Mouse (Mus musculus): ENCODE data around the gene Ptgfrn. TPM values are rescaled to one million over a fixed set of nuclear protein-coding genes. Genes with fewer than 3 reads are reported as not detected.
A peak's percentile ranks its signal among the peaks of the same experiment; 100 is the strongest.

Gene Ptgfrn
- total RNA-seq, 1 experiment: 52.3 TPM

- in situ Hi-C loops (cut with MboI; ENCODE audit: low sequenced_read_pairs in 2 of 2, unreplicated experiment in 2 of 2): no loop called here
- H3K9me3 ChIP-seq (ENCODE audit: control insufficient read depth, insufficient read depth, low read depth, low read length): no peaks in the 10 kb centered on the region
Measured at GRCm38 (mm10) chr3:101003575-101004356, 106.3 kb downstream of the Ptgfrn start.

GRCm38 (mm10) chr3:100999732-101000131 lies 110.3 kb downstream of the Ptgfrn start:
- in situ Hi-C loops (cut with MboI; ENCODE audit: low sequenced_read_pairs in 2 of 2, unreplicated experiment in 2 of 2): no loop called here
- Histone ChIP-seq H3K9me3 (ENCODE audit: control insufficient read depth, insufficient read depth, low read depth, low read length) (no peaks in the 10 kb centered on the region), H3K4me1 (ENCODE audit: control insufficient read depth in 2 of 2, insufficient read depth in 2 of 2, low read length in 2 of 2, poor library complexity in 1 of 2) (peaks cover 2% of the 10 kb centered on the region in 2 experiments; a peak in 2 of 4 replicates), H3K9ac (ENCODE audit: insufficient read depth, low read depth, low read length, poor library complexity, severe bottlenecking) (no peak overlapping the region), H3K36me3 (ENCODE audit: control insufficient read depth, insufficient read depth, low read length, poor library complexity, severe bottlenecking) (no peaks in the 10 kb centered on the region), H3K27ac (ENCODE audit: insufficient read depth, low read depth, low read length, poor library complexity, severe bottlenecking) (no peak overlapping the region), H3K4me3 (ENCODE audit: insufficient read depth in 1 of 2, low read depth in 1 of 2, low read length in 2 of 2, poor library complexity in 1 of 2, severe bottlenecking in 1 of 2) (no peak overlapping the region)
- TF ChIP-seq HCFC1 (IDR thresholded peaks at IDR 0.05; ENCODE audit: borderline replicate concordance, insufficient read depth, low read length): no peak
- TF ChIP-seq ZNF384 (IDR thresholded peaks at IDR 0.05; ENCODE audit: low read depth, low read length): 0 out of 2 replicates have a peak, but pooled peaks have one; percentile 54
- no peak for DNase-seq (ENCODE audit: low read depth, low spot score)

More at GRCm38 (mm10) chr3:101003575-101004356, 106.3 kb downstream of the Ptgfrn start:
- Histone ChIP-seq H3K4me1 (ENCODE audit: control insufficient read depth in 2 of 2, insufficient read depth in 2 of 2, low read length in 2 of 2, poor library complexity in 1 of 2) (peaks cover 0 to 2% of the 10 kb centered on the region in 2 experiments; a peak in 1 of 4 replicates), H3K4me3 (ENCODE audit: insufficient read depth in 1 of 2, low read depth in 1 of 2, low read length in 2 of 2, poor library complexity in 1 of 2, severe bottlenecking in 1 of 2) (no peak overlapping the region), H3K27ac (ENCODE audit: insufficient read depth, low read depth, low read length, poor library complexity, severe bottlenecking) (no peak overlapping the region), H3K9ac (ENCODE audit: insufficient read depth, low read depth, low read length, poor library complexity, severe bottlenecking) (no peak overlapping the region), H3K36me3 (ENCODE audit: control insufficient read depth, insufficient read depth, low read length, poor library complexity, severe bottlenecking) (no peaks in the 10 kb centered on the region)
- DNase-seq (ENCODE audit: low read depth, low spot score): no peak
- TF ChIP-seq MAFK (IDR thresholded peaks at IDR 0.05; ENCODE audit: insufficient read depth, low read depth, low read length) (no peak), CHD2 (IDR thresholded peaks at IDR 0.05; ENCODE audit: low read depth, low read length) (no peak), HCFC1 (IDR thresholded peaks at IDR 0.05; ENCODE audit: borderline replicate concordance, insufficient read depth, low read length) (no peak), ZC3H11A (IDR thresholded peaks at IDR 0.05; ENCODE audit: borderline replicate concordance, low read depth, low read length) (no peak), ZNF384 (IDR thresholded peaks at IDR 0.05; ENCODE audit: low read depth, low read length) (no peak)

GRCm38 (mm10) chr3:100998904-100999340 lies 111.2 kb downstream of the Ptgfrn start:
- no peak overlapping the region for H3K9ac ChIP-seq (ENCODE audit: insufficient read depth, low read depth, low read length, poor library complexity, severe bottlenecking)
- in situ Hi-C loops (cut with MboI; ENCODE audit: low sequenced_read_pairs in 2 of 2, unreplicated experiment in 2 of 2): no loop called here
- no peaks in the 10 kb centered on the region for H3K9me3 ChIP-seq (ENCODE audit: control insufficient read depth, insufficient read depth, low read depth, low read length)

GRCm38 (mm10) chr3:100997785-100998570 lies 112.1 kb downstream of the Ptgfrn start:
- in situ Hi-C loops (cut with MboI; ENCODE audit: low sequenced_read_pairs in 2 of 2, unreplicated experiment in 2 of 2): no loop called here
- Histone ChIP-seq H3K9me3 (ENCODE audit: control insufficient read depth, insufficient read depth, low read depth, low read length) (no peaks in the 10 kb centered on the region), H3K4me3 (ENCODE audit: insufficient read depth in 1 of 2, low read depth in 1 of 2, low read length in 2 of 2, poor library complexity in 1 of 2, severe bottlenecking in 1 of 2) (no peak overlapping the region), H3K9ac (ENCODE audit: insufficient read depth, low read depth, low read length, poor library complexity, severe bottlenecking) (no peak overlapping the region), H3K4me1 (ENCODE audit: control insufficient read depth in 2 of 2, insufficient read depth in 2 of 2, low read length in 2 of 2, poor library complexity in 1 of 2) (peaks cover 2% of the 10 kb centered on the region in 2 experiments; a peak in 2 of 4 replicates), H3K27ac (ENCODE audit: insufficient read depth, low read depth, low read length, poor library complexity, severe bottlenecking) (no peak overlapping the region), H3K36me3 (ENCODE audit: control insufficient read depth, insufficient read depth, low read length, poor library complexity, severe bottlenecking) (no peaks in the 10 kb centered on the region)
- DNase-seq (ENCODE audit: low read depth, low spot score): no peak
- TF ChIP-seq CHD2 (IDR thresholded peaks at IDR 0.05; ENCODE audit: low read depth, low read length): no peak
- TF ChIP-seq ZC3H11A (IDR thresholded peaks at IDR 0.05; ENCODE audit: borderline replicate concordance, low read depth, low read length): no peak
- no peak for TF ChIP-seq MAFK (IDR thresholded peaks at IDR 0.05; ENCODE audit: insufficient read depth, low read depth, low read length)
- TF ChIP-seq ZNF384 (IDR thresholded peaks at IDR 0.05; ENCODE audit: low read depth, low read length): no peak
- no peak for TF ChIP-seq HCFC1 (IDR thresholded peaks at IDR 0.05; ENCODE audit: borderline replicate concordance, insufficient read depth, low read length)

More at GRCm38 (mm10) chr3:100998904-100999340, 111.2 kb downstream of the Ptgfrn start:
- H3K27ac ChIP-seq (ENCODE audit: insufficient read depth, low read depth, low read length, poor library complexity, severe bottlenecking): no peak overlapping the region
- TF ChIP-seq ZNF384 (IDR thresholded peaks at IDR 0.05; ENCODE audit: low read depth, low read length) (no peak), MAFK (IDR thresholded peaks at IDR 0.05; ENCODE audit: insufficient read depth, low read depth, low read length) (no peak), ZC3H11A (IDR thresholded peaks at IDR 0.05; ENCODE audit: borderline replicate concordance, low read depth, low read length) (no peak), HCFC1 (IDR thresholded peaks at IDR 0.05; ENCODE audit: borderline replicate concordance, insufficient read depth, low read length) (no peak), CHD2 (IDR thresholded peaks at IDR 0.05; ENCODE audit: low read depth, low read length) (no peak)
- peaks cover 2% of the 10 kb centered on the region in 2 experiments; a peak in 2 of 4 replicates for H3K4me1 ChIP-seq (ENCODE audit: control insufficient read depth in 2 of 2, insufficient read depth in 2 of 2, low read length in 2 of 2, poor library complexity in 1 of 2)
- H3K36me3 ChIP-seq (ENCODE audit: control insufficient read depth, insufficient read depth, low read length, poor library complexity, severe bottlenecking): no peaks in the 10 kb centered on the region
- peak; percentile 81 for DNase-seq (ENCODE audit: low read depth, low spot score)
- no peak overlapping the region for H3K4me3 ChIP-seq (ENCODE audit: insufficient read depth in 1 of 2, low read depth in 1 of 2, low read length in 2 of 2, poor library complexity in 1 of 2, severe bottlenecking in 1 of 2)

All from ES-E14 (cell line).